Mouse (Mus musculus) R1 (cell line): Measurements from ENCODE around the gene Slc7a1.

ENCODE experiments used
- DNase-seq: peaks from one replicate; pipeline ENCODE4 v3.0.0-alpha.2; 2018; ENCODE audit warnings: low read depth, low spot score

The Slc7a1 gene

GRCm38 (mm10) chr5:148392831-148393230 is 6.9 kb downstream of the Slc7a1 start:
- no peak for DNase-seq

- DNase-seq, result no peak
Measured at GRCm38 (mm10) chr5:148389007-148389970, 10.4 kb downstream of the Slc7a1 start.

DNA sequence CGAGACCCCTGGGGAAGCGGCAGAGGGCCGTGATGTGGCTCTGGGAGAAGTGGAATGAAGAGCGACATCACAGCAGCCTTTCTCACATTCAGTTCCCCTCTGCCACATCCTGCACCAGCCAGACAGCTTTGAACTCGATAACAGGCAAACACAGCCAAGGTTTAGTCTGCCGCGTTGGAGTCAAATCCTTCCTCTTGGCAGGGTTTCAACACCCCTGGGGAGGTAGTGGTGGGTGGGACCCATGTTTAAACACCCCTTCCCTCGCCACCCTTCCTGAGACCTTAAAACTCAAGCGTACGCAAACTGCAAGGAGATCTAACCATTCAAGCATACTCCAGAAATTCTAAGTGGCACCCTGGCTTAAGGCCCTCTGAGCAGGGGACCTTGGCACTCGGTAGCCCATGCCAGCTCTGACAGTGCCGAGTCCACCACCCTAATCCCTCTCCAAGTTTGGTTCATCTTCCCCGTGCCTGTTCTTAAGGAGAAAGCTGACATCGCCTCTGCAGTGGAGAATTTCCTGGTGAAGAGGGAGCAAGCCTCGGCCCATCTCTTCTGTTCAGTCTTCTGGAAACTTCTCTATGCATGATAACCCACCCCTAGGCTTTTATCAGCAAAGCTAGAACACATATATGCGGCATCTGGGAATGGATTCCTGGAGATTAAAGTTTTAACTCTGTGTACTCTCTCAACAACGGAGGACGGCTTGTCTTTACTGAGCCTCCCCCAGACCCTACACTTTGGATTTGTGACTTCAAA is 11.3 kb downstream of the Slc7a1 start:
- no peak for DNase-seq

GRCm38 (mm10) chr5:148387820-148388219 is 11.9 kb downstream of the Slc7a1 start:
- peak; percentile 60 for DNase-seq

GRCm38 (mm10) chr5:148386471-148386870 is 13.2 kb downstream of the Slc7a1 start:
- peak; percentile 77 for DNase-seq

DNA sequence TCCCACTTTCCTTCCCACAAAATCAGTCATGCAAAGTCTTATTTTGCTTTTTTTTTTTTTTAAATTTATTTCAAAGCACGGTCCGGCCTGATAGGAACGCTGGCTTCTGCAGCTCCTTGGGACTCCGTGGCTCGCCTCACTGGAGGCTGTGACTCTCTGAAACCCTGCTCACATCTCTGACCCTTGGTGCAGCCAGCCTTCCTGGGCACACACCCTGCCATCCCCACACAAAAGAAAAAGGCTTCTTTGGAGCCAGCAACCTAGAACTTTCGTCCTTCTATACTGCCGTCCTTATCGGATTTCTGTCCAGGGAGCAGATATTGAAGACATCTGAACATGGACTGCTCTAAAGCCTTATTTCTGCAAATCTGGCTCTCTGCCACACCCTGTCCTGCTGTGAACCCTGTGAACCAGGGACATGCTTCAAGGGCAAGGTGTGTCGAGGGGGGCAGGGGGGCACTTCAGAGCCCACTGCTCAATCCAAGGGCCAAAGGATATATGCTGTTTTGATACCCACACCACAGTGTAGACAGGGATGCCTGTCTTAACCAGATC is 15.1 kb downstream of the Slc7a1 start:
- DNase-seq, result no peak

GRCm38 (mm10) chr5:148383841-148384500 is 15.7 kb downstream of the Slc7a1 start:
- DNase-seq, result no peak

- no peak for DNase-seq
Measured at GRCm38 (mm10) chr5:148381083-148381482, 18.6 kb downstream of the Slc7a1 start.

DNA sequence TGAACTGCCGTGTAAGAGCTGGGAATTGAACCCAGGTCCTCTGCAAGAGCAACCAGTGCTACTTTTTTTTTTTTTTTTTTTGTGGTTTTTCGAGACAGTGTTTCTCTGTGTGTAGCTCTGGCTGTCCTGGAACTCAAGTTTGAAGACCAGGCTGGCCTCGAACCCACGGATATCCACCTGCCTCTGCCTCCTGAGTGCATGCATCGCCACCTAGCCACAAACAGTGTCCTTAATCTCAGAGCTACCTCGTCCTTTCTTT is 19.5 kb downstream of the Slc7a1 start:
- DNase-seq, result no peak

GRCm38 (mm10) chr5:148379455-148380245 is 20.1 kb downstream of the Slc7a1 start:
- peak; percentile 67 for DNase-seq

DNA sequence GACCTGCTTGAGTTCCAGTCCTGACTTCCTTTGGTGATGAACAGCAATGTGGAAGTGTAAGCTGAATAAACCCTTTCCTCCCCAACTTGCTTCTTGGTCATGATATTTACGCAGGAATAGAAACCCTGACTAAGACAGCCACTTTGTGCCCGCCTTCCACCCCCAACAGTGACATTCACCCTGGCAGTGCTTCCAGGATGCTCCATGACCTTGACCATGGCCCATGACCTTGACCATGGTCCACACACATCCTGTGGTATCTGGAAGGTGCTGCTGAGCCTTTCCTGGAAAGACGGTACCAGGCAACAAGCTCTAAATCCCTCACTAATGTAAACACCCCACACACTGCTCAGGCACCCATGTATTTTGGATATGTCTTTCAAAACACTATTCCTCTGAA is 21.0 kb downstream of the Slc7a1 start:
- DNase-seq, result no peak

DNA sequence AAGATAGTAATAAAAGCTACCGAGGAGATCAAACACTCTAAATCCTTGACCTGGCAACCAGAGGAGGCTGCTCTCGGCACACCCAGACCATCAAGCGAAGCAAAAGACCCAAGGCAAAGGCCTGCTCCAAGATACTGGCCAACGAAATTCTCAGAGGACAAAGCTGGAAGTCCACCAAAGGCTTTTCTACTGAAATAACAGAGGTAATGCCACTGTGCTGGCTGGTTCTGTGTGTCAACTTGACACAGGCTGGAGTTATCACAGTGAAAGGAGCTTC is 21.5 kb downstream of the Slc7a1 start:
- DNase-seq, result no peak

DNA sequence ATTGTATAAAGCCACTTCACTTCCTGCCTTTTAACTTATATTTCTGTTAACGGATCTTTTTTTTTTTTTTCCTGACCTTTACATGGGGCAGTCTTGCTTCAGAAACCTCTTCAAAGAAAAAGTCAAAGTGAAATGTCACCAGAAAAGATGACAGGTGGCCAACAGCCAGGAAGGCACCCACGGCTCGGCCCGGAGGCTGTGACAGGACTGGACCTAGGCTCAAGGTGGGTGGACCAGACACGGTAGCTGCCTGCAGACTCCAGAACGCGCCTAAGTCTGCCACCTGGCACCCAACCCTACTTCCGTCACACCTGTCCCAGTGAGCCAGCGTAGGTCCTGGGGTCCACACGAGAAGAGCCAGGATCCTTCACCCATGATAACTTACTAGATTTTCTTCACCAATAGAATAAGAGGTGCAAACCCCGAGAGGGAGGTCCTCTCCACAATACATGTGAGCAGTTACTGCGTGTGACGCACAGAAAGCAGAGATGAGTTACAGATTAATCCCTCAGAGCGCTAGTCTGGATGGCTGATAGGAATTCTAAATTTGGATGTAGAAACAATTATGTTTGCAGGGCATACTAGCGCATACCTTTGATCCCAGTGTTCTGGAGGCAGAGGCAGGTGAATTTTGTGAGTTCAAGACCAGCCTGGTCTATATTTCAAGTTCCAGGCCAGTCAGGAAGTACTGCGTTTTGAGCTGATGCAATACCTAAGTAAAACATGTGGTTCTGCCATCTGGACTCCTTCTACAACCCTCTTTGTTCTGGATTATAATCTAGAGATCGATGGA is 22.1 kb downstream of the Slc7a1 start:
- no peak for DNase-seq

DNA sequence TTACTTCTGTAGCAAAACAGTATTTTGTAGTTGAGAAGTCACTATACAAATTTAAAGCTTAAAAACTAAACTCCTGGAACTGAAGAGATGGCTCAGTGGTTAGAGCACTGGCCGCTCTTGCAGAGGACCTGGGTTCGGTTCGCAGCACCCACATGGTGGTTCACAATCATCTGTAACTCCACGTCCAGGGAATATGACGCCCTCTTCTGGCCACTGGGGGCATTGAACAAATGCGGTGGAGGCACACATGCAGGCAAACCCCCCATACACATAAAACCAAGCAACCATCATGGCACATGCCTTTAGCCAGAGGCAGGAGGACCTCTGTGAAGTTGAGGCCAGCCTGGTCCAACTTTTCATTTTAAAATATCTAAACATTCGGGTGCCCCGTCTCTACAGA is 23.3 kb downstream of the Slc7a1 start:
- DNase-seq, result peak; percentile 56

DNA sequence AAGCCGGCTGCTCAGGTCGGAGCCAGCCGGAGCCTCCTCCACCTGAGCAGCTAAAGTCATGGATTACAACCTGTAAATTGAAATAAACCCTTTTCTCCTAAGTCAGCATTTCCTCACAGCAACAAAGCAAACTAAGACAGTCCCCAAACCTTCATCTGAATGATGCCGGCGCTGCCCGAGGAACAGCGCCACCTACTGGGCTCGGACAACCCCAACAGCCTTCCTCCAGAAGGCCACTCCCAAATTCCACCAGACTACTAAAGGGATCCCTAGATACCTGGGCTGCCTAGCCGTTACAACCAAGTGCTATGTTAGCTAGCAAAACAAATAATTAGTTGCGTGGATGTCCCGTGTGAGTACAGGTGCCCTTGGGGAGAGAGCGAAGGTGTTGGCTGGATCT is 24.2 kb downstream of the Slc7a1 start:
- DNase-seq, result peak; percentile 85

DNA sequence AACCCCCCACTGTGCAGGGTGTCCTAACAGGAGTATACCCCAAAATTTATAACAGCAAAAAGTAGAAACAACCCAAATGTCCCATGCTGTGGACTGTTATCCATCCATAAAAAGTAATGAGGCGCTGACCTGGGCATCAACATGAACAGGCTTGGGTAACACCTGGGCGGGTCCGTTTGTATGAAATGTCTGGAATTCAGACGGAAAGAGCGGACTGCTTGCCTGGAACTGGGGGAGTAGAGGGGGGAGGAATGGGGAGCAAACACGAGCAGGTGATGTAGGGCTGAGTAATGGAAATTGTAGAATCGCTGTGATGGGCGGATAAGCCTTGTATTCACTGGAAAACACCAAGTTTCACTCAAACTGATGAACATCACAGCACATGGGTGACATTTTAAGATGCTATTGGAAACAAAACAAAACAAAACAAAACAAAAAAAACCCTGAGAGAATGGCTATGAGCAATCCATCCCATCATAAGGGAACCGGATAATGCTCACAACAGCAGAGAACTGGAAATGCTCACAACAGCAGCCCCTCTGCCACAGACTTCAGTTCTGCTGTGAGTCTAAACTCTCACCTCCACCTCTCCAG is 26.5 kb downstream of the Slc7a1 start:
- DNase-seq, result no peak

- DNase-seq, result peak; percentile 73
Measured at GRCm38 (mm10) chr5:148372005-148372917, 27.4 kb downstream of the Slc7a1 start.

DNA sequence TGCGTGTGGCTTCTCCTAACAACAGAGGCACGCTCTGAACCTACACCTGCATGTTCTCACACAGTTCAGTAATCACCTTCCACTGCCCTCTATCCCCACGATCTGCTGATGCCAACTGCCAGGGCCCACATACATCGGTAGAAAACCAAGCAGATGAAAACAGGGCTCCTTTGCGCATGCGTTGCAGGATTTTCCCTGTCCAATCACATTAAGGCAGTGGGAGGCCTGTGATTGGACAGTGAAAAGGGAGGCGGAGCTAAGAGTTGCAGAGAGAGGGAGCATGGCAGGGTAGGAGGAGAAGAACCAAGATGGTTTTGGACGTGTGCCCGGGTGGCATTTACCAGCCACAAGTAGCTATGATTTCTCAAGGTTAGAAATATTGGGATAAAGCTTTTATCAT is 28.3 kb downstream of the Slc7a1 start:
- DNase-seq, result peak; percentile 98

- peak; percentile 89 for DNase-seq
Measured at GRCm38 (mm10) chr5:148370624-148371023, 29.1 kb downstream of the Slc7a1 start.
